Mouse (Mus musculus) small intestine, adult 2 months (tissue): ENCODE measurements around the gene Sept5.

Experiments
- CTCF ChIP-seq: fragments of 200-500 bp; IDR thresholded peaks from 2 replicates; pipeline ENCODE4 v1.5.1; 2012; ENCODE audit warnings: low read depth, mild to moderate bottlenecking, control low read depth, inconsistent platforms, low read length, moderate library complexity, mixed read lengths; ENCODE audit not compliant: insufficient replicate concordance, insufficient read length; ENCODE audit errors: extremely low read depth
- POLR2A ChIP-seq: fragments of 200-500 bp; IDR thresholded peaks from 2 replicates; pipeline ENCODE4 v1.6.1; 2012; ENCODE audit warnings: low read depth, mild to moderate bottlenecking, control low read depth, inconsistent platforms, low read length, moderate library complexity

GRCm38 (mm10) chr16:18619110-18619509 lies 10.6 kb downstream of the Sept5 start:
- TF ChIP-seq CTCF, result no peak
- no peak for TF ChIP-seq POLR2A
